Mouse (Mus musculus) ES-E14 (cell line): Measurements from ENCODE around the gene Elk4.

Experiments
- CHD2 ChIP-seq: IDR thresholded peaks from 2 replicates; pipeline ENCODE4 v1.6.1; 2014; ENCODE audit warnings: mild to moderate bottlenecking, low read depth, low read length, inconsistent platforms
- HCFC1 ChIP-seq: IDR thresholded peaks from 2 replicates; pipeline ENCODE4 v1.6.1; 2012; ENCODE audit warnings: low read length, inconsistent platforms, borderline replicate concordance; ENCODE audit not compliant: insufficient read depth
- MAFK ChIP-seq: IDR thresholded peaks from 2 replicates; pipeline ENCODE4 v1.6.1; 2014; ENCODE audit warnings: mild to moderate bottlenecking, low read depth, low read length, inconsistent platforms; ENCODE audit not compliant: insufficient read depth
- ZC3H11A ChIP-seq: IDR thresholded peaks from 2 replicates; pipeline ENCODE4 v1.6.1; 2012; ENCODE audit warnings: low read depth, mild to moderate bottlenecking, inconsistent platforms, low read length, borderline replicate concordance
- ZNF384 ChIP-seq: IDR thresholded peaks from 2 replicates; pipeline ENCODE4 v1.6.1; 2012; ENCODE audit warnings: low read depth, low read length, inconsistent platforms

GRCm38 (mm10) chr1:131964580-131964979 is 42.8 kb upstream of the Elk4 start:
- TF ChIP-seq MAFK (no peak), HCFC1 (no peak), ZC3H11A (no peak), ZNF384 (no peak), CHD2 (no peak)
